Mouse (Mus musculus): Measurements from ENCODE around the gene Nxph3.

GRCm38 (mm10) chr11:95511919-95512318, 2.5 kb downstream of the Nxph3 start:
- no peak for TF ChIP-seq CTCF (IDR thresholded peaks at IDR 0.05; ENCODE audit: borderline replicate concordance, control insufficient read depth, extremely low read depth, insufficient read depth, low read length, poor library complexity)
- TF ChIP-seq POLR2A (IDR thresholded peaks at IDR 0.05; ENCODE audit: control insufficient read depth, extremely low read depth, insufficient read depth, low read length, poor library complexity) = no peak
